Mouse (Mus musculus) heart, postnatal 25 days (tissue): ENCODE data around the gene Mrm1. TPM values are rescaled to one million over a fixed set of nuclear protein-coding genes. Genes with fewer than 3 reads are reported as not detected.

Experiments
- total RNA-seq, 2 experiments: library from RNA; stranded (reverse); gene quantifications; 2 replicates each; pipeline ENCODE4 v1.2.3; 2021

The Mrm1 gene
- total RNA-seq, 2 experiments from 2014 or later, result 17.1 to 17.9 TPM

Other genes starting within 250 kb of the Mrm1 start
- 100 to 1,000 TPM; 106 to 108 TPM for gene Dhrs11, start 9.5 kb upstream of the Mrm1 start, total RNA-seq
- 10 to 100 TPM; 41.2 to 46.8 TPM for gene Ggnbp2, start 51.3 kb upstream of the Mrm1 start, total RNA-seq
- 1 to 10 TPM; 5.7 to 7.3 TPM for gene Myo19, start 60.6 kb upstream of the Mrm1 start, total RNA-seq
- gene Pigw, start 60.8 kb upstream of the Mrm1 start, total RNA-seq, result 1 to 10 TPM; 5.4 to 6.4 TPM
- 10 to 100 TPM in 1 of 2 experiments, 1 to 10 TPM in 1; 7.6 to 10.2 TPM for gene Znhit3, start 96.9 kb upstream of the Mrm1 start, total RNA-seq
- gene Car4, start 138.3 kb upstream of the Mrm1 start, total RNA-seq, result 10 to 100 TPM; 32.8 to 47.4 TPM